Mouse (Mus musculus) erythroid progenitor cell, adult 5-6 weeks (primary cell): Measurements from ENCODE around the gene Ush1c. TPM values are rescaled to one million over a fixed set of nuclear protein-coding genes. Genes with fewer than 3 reads are reported as not detected.

Source experiments
- ATAC-seq: replicated peaks from 2 replicates; pipeline ENCODE4 v1.8.0; 2016; ENCODE audit warnings: moderate number of reproducible peaks, mild to moderate bottlenecking, moderate TSS enrichment, inconsistent platforms; ENCODE audit not compliant: poor library complexity, low FRiP score, severe bottlenecking
- total RNA-seq, 2 experiments: library from RNA; stranded (forward) in 1 of 2; stranded (reverse) in 1 of 2; fragments of 150-400 nt in 1 of 2; fragments of 186-747, 209-891 nt in 1 of 2; gene quantifications; 2 replicates each; pipeline versions ENCODE4 v1.2.3 to v1.2.4; 2015 to 2017; ENCODE audit warnings: low replicate concordance in 2 of 2

Gene Ush1c
- total RNA-seq, 2 experiments from 2014 or later, result not detected

GRCm38 (mm10) chr7:46152819-46153351 lies 85.4 kb downstream of the Ush1c start:
- ATAC-seq, result no peak

- ATAC-seq, result no peak
Measured at GRCm38 (mm10) chr7:46147417-46147816, 90.9 kb downstream of the Ush1c start.

- ATAC-seq, result no peak
Measured at GRCm38 (mm10) chr7:46146675-46147308, 91.5 kb downstream of the Ush1c start.

Other genes starting within 250 kb of the Ush1c start
- gene Abcc6, start 208.2 kb downstream of the Ush1c start, total RNA-seq (2015; ENCODE audit: low replicate concordance), result not detected in 2 replicates
- gene Abcc6, start 208.2 kb downstream of the Ush1c start, total RNA-seq (2017; ENCODE audit: low replicate concordance), result not detected in 2 replicates
- gene Nomo1, start 204.8 kb downstream of the Ush1c start, total RNA-seq (2015; ENCODE audit: low replicate concordance), result 3.2 and 4.6 TPM in 2 replicates
- 5.3 and 7.5 TPM in 2 replicates for gene Nomo1, start 204.8 kb downstream of the Ush1c start, total RNA-seq (2017; ENCODE audit: low replicate concordance)
- gene Kcnj11, start 137.7 kb downstream of the Ush1c start, total RNA-seq (2015; ENCODE audit: low replicate concordance), result not detected in 2 replicates
- not detected in 2 replicates for gene Kcnj11, start 137.7 kb downstream of the Ush1c start, total RNA-seq (2017; ENCODE audit: low replicate concordance)
- not detected in 2 replicates for gene Abcc8, start 58.5 kb downstream of the Ush1c start, total RNA-seq (2015; ENCODE audit: low replicate concordance)
- not detected in 2 replicates for gene Abcc8, start 58.5 kb downstream of the Ush1c start, total RNA-seq (2017; ENCODE audit: low replicate concordance)
- gene Otog, start 2.5 kb upstream of the Ush1c start, total RNA-seq (2015; ENCODE audit: low replicate concordance), result not detected in 2 replicates
- not detected in 2 replicates for gene Otog, start 2.5 kb upstream of the Ush1c start, total RNA-seq (2017; ENCODE audit: low replicate concordance)
- gene Myod1, start 138.0 kb upstream of the Ush1c start, total RNA-seq (2015; ENCODE audit: low replicate concordance), result not detected in 2 replicates
- gene Myod1, start 138.0 kb upstream of the Ush1c start, total RNA-seq (2017; ENCODE audit: low replicate concordance), result not detected in 2 replicates
- gene Kcnc1, start 158.0 kb upstream of the Ush1c start, total RNA-seq (2015; ENCODE audit: low replicate concordance), result 5.0 TPM in 1 of 2 replicates, not detected in the other
- gene Kcnc1, start 158.0 kb upstream of the Ush1c start, total RNA-seq (2017; ENCODE audit: low replicate concordance), result 0.13 TPM in 1 of 2 replicates, not detected in the other